Comparison of ENCODE assay signal across 9 mouse cellular contexts in the genomic region with DNA sequence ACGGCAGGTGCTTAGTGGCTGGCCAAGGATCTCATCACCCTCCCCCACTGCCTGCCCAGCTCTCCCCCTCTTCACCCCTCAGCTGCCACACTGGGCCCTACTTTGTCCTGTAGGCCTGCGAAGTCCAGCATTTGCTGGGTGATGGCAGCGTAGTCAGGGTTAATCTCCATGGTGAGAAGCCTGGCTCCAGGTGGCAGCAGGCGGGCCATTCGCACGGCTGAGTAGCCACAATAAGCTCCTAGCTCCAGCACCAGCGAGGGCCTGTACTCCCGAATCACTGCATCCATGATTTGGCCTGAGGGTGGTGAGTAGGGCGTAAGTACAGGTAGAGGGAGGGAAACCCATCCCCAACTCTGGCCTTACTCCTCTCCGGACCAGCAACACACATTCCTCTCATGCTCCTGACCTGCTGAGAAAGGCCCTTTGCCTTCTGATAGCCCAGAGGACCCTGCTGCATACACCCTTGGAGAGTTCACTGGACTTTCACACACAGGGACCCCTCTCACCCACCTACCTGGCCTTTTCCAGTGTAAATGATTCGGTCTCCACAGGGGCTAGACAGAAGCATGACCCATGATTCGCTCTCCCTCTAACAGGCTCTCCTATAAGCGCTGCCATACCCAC. TPM values are rescaled to one million over a fixed set of nuclear protein-coding genes. Genes with fewer than 3 reads are reported as not detected.
DNase-seq lines count a peak whose midpoint lies in the region; ATAC-seq and TF ChIP-seq lines count a peak whose summit lies in the region.
"Had no signal": no experiment of that assay in that cellular context is flagged by ENCODE, and none has a peak within 500 bp of the region (broad histone marks: within the 10 kb centered on the region; RNA-seq: fewer than 3 reads in every experiment).

No protein-coding gene starts in this region.

- no peak overlapping the region for H3K4me2 ChIP-seq in liver, embryonic 11.5 days
- H3K4me2 ChIP-seq in hindbrain, embryonic 11.5 days (replicated peaks; ENCODE audit: low read depth, low read length), result no peak overlapping the region
- peak overlapping the region; percentile 0; the same call in 1 of the 2 replicates for H3K4me2 ChIP-seq in kidney, postnatal 0 days (ENCODE audit: low read length)
- H3K4me2 ChIP-seq: limb, embryonic 15.5 days had no signal

- no peak for ATAC-seq in liver, embryonic 11.5 days (replicated peaks; ENCODE audit: low FRiP score)
- peak; percentile 8; the same call in 1 of the 2 replicates for ATAC-seq in hindbrain, embryonic 11.5 days (ENCODE audit: low FRiP score)
- peak; percentile 29 for ATAC-seq in kidney, postnatal 0 days (replicated peaks; ENCODE audit: low FRiP score, low read depth)

- H3K9ac ChIP-seq in liver, embryonic 11.5 days (ENCODE audit: low read depth, low read length), result no peak overlapping the region
- no peak overlapping the region for H3K9ac ChIP-seq in hindbrain, embryonic 11.5 days (ENCODE audit: low read depth, low read length)
- H3K9ac ChIP-seq in kidney, postnatal 0 days (ENCODE audit: low read depth, low read length), result 0 out of 2 replicates have a peak overlapping the region, but pooled peaks have one; percentile 8
- H3K9ac ChIP-seq: limb, embryonic 15.5 days had no signal

- peak; percentile 4; the same call in 1 of the 2 replicates for TF ChIP-seq CTCF in kidney, postnatal 0 days (IDR thresholded peaks at IDR 0.05; ENCODE audit: low read depth)

- no peak for DNase-seq in liver, embryonic 11.5 days (ENCODE audit: low spot score)
- no peak for DNase-seq in liver
- no peak for DNase-seq in hindbrain, embryonic 11.5 days (ENCODE audit: low spot score)
- DNase-seq in kidney, postnatal 0 days (ENCODE audit: low spot score), result peak; percentile 36
- DNase-seq in retina, embryonic 14.5 days (ENCODE audit: low spot score), result peak; percentile 51
- DNase-seq in right cerebral cortex, adult 2 months (ENCODE audit: low spot score in 2 of 2), result no peak
- DNase-seq in adrenal gland, adult 8-10 months, result no peak

- H3K27me3 ChIP-seq in liver, embryonic 11.5 days (replicated peaks; ENCODE audit: control insufficient read depth, insufficient read depth, low read length), result no peaks in the 10 kb centered on the region
- no peaks in the 10 kb centered on the region for H3K27me3 ChIP-seq in hindbrain, embryonic 11.5 days (ENCODE audit: control insufficient read depth, insufficient read depth, low read length)
- H3K27me3 ChIP-seq in kidney, postnatal 0 days (ENCODE audit: insufficient read depth, low read length), result no peaks in the 10 kb centered on the region
- H3K27me3 ChIP-seq: limb, embryonic 15.5 days; megakaryocyte, embryonic 14.5 days had no signal

- H3K4me3 ChIP-seq in liver, embryonic 11.5 days (ENCODE audit: low read depth, low read length), result no peak overlapping the region
- H3K4me3 ChIP-seq in hindbrain, embryonic 11.5 days (ENCODE audit: low read depth, low read length), result no peak overlapping the region
- H3K4me3 ChIP-seq in kidney, postnatal 0 days (replicated peaks; ENCODE audit: low read depth, low read length), result no peak overlapping the region
- H3K4me3 ChIP-seq: limb, embryonic 15.5 days had no signal

- H3K9me3 ChIP-seq in liver, embryonic 11.5 days (ENCODE audit: control insufficient read depth, low read length), result no peaks in the 10 kb centered on the region
- H3K9me3 ChIP-seq in hindbrain, embryonic 11.5 days (ENCODE audit: control insufficient read depth, low read length), result no peaks in the 10 kb centered on the region
- H3K9me3 ChIP-seq in kidney, postnatal 0 days (replicated peaks; ENCODE audit: low read length), result no peaks in the 10 kb centered on the region
- H3K9me3 ChIP-seq: limb, embryonic 15.5 days; megakaryocyte, embryonic 14.5 days had no signal

- H3K36me3 ChIP-seq in liver, embryonic 11.5 days (ENCODE audit: control insufficient read depth, insufficient read depth, low read length), result peaks cover 47% of the 10 kb centered on the region
- H3K36me3 ChIP-seq in hindbrain, embryonic 11.5 days (ENCODE audit: control insufficient read depth, insufficient read depth, low read length), result no peaks in the 10 kb centered on the region
- 0 out of 2 replicates have a peak, but pooled peaks cover 12% of the 10 kb centered on the region for H3K36me3 ChIP-seq in kidney, postnatal 0 days (ENCODE audit: insufficient read depth, low read length)

- H3K4me1 ChIP-seq in liver, embryonic 11.5 days (replicated peaks; ENCODE audit: control insufficient read depth, insufficient read depth, low read length), result peaks cover 3% of the 10 kb centered on the region
- no peaks in the 10 kb centered on the region; the same call in 1 of the 2 replicates for H3K4me1 ChIP-seq in hindbrain, embryonic 11.5 days (replicated peaks; ENCODE audit: control insufficient read depth, insufficient read depth, low read length)
- peaks cover 22% of the 10 kb centered on the region for H3K4me1 ChIP-seq in kidney, postnatal 0 days (replicated peaks; ENCODE audit: insufficient read depth, low read length)

- H3K27ac ChIP-seq in liver, embryonic 11.5 days (ENCODE audit: low read depth, low read length), result 0 out of 2 replicates have a peak overlapping the region, but pooled peaks have one; percentile 16
- H3K27ac ChIP-seq in hindbrain, embryonic 11.5 days (ENCODE audit: low read depth, low read length), result 0 out of 2 replicates have a peak overlapping the region, but pooled peaks have one; percentile 3
- peak overlapping the region; percentile 79 for H3K27ac ChIP-seq in kidney, postnatal 0 days
- H3K27ac ChIP-seq: limb, embryonic 15.5 days had no signal

- 87% methylated on average over 13 of the region's 13 CpGs for WGBS in liver, embryonic 11.5 days
- 73% methylated on average over 13 of the region's 13 CpGs for WGBS in hindbrain, embryonic 11.5 days
- 54% methylated on average over 13 of the region's 13 CpGs for WGBS in kidney, postnatal 0 days

RNA-seq across cellular contexts. Expression of gene Txnrd2, which starts 15.0 kb away (rescaled TPM):
- 83.7 and 91.8 TPM in 2 replicates for polyA plus RNA-seq in liver, embryonic 11.5 days (2014; fragmentation: Nextera tagmentation; extraction: Ambion mirVana)
- 22.2 and 23.8 TPM in 2 replicates for polyA plus RNA-seq in hindbrain, embryonic 11.5 days (2014; fragmentation: Nextera tagmentation; extraction: Ambion mirVana)
- polyA plus RNA-seq in kidney, postnatal 0 days (2015; fragmentation: Nextera tagmentation; extraction: Ambion mirVana), result 29.8 and 30.6 TPM in 2 replicates
- total RNA-seq in adrenal gland, adult 8-10 months (2022), result 100 to 1,000 TPM in 2 of 4 experiments, 10 to 100 TPM in 2; 79.2 to 123 (median 103) TPM

RNA-seq across cellular contexts. Expression of gene Comt, which starts 15.5 kb away (rescaled TPM):
- polyA plus RNA-seq in liver, embryonic 11.5 days (2014; fragmentation: Nextera tagmentation; extraction: Ambion mirVana), result 140 and 141 TPM in 2 replicates
- polyA plus RNA-seq in hindbrain, embryonic 11.5 days (2014; fragmentation: Nextera tagmentation; extraction: Ambion mirVana), result 49.6 and 53.9 TPM in 2 replicates
- polyA plus RNA-seq in kidney, postnatal 0 days (2015; fragmentation: Nextera tagmentation; extraction: Ambion mirVana), result 107 and 123 TPM in 2 replicates
- 100 to 1,000 TPM; 147 to 201 (median 185) TPM for total RNA-seq in adrenal gland, adult 8-10 months (2022)

Comparison
In these comparisons a context has a peak if more than half of its experiments do, and no peak if none do; other contexts are left out.
1. DNase-seq: peak in kidney, postnatal 0 days (single experiment) and retina, embryonic 14.5 days (single experiment); none in liver, embryonic 11.5 days (single experiment), liver (single experiment), hindbrain, embryonic 11.5 days (single experiment), right cerebral cortex, adult 2 months (0 of 2) and adrenal gland, adult 8-10 months (single experiment).
2. H3K27ac ChIP-seq: peak in every context shown above with its lines; median percentile 79 in kidney, postnatal 0 days; 16 in liver, embryonic 11.5 days; 3 in hindbrain, embryonic 11.5 days.